Mouse (Mus musculus) kidney, postnatal 10 days (tissue): ENCODE data around the gene Acp5.

Experiments
- DNase-seq: peaks from one replicate; pipeline ENCODE4 v3.0.0; 2021; ENCODE audit warnings: mixed read lengths

Acp5 gene

DNA sequence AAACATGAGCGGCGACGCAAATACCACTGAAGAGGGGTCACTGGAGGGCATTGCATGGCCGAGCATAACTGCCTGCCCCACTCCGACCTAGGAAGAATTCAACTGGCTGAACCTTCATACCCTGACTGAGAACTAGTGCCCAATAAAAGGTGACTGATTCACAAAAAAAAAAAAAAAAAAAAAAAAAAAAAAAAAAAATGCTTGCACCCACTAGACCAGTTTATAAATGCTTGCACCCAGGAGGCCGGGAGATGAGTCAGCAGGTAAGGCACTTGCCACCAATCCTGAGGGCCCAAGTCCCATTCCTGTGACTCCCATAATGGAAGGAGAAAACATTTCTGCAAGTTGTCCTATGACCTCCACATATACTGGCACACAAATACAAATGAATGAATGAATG, 42.8 kb downstream of the Acp5 start:
- no peak for DNase-seq

DNA sequence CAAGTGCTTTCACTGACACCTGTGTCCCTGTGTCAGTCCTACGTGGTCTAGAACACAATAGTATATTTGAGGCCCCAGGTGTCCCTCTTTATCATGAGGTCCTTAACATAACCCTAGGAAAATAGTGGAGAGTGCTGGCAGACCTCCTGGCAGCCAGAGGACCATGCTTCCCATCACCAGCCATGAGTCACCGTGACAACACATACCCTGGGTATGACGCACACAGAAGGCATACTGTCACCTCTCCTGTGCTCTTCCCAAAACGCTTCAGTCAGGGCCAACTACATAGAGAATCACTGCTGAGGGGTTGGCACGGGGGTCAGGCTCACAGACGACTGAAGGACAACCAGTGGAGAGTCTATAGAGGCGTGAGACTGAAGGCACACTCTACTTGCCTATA, 45.5 kb downstream of the Acp5 start:
- no peak for DNase-seq

DNA sequence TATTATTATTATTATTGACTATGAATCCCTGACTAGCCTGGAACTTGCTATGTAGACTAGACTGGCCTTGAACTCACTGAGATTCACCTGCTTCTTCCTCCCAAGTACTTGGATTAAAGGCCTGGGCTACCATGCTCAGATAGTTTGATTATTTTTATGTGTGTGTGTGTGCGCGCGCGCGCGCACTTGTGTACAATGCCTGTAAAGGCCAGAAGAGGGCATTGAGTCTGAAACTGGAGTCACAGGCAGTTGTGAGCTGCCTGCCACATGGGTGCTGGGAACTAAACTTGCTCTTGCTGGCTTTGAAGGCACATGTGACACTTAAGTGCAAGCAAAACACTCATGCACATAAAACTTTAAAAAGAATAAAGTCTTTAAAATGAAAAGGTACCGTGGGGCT, 46.2 kb downstream of the Acp5 start:
- DNase-seq = no peak

- no peak for DNase-seq
These were observed 48.4 kb downstream of the Acp5 start for GRCm38 (mm10) chr9:22087034-22087618.

DNA sequence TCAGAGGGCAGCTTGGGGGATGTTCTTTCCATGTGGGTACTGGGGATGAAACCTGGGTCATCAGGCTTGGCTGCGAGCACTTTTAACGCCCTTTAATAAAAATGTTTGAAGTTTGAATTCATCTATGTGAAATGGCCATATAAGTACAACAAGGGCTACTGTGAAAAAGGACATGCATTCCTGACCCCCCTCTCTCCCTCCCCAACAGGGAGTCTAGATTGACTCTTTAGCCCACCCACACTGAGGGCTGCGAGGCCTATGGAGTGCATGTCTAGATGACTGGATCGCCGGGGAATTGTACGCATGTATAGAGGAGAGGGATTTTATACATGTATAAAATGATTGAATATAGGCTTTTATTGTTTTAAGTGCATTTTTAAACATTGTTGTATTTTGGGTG, 49.5 kb downstream of the Acp5 start:
- DNase-seq = no peak

DNA sequence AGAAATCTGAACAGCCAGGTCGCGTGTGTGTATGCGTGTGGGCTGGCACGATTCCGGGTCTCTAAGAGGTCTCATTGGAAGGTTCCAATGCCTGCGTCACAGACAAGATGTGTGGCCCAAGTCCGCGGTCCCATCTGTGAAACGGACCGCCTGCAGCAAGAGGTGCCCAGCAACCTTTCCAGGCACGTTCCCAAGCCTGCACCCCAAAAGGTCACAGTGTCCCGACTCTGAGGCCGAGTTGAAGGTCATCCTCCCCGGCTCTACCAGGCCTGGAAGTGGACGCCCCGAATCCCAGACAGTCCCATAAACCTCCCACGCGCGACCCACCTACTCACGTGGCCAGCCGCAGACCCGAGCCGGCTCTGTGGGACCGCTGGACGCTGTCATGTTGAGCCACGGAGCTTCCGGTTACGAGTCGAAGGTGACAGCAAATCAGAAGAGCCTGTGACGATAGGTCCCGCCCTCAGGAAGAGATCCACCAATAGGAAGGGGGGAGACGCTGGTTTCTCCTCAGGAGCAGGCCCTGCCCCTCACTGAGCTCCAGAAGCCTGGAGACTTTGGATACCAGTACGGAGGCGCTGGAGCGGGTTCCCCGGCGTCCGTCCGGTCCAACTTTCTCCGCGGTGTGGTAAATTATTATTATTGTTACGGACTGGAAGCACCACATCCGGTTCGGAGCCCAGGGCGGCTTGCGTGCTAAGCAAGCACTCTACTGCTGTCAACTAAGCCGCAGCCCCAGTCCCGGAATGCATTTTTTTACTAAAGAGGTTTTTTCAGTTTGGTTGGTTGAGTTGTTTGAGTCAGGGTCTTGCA, 50.3 kb downstream of the Acp5 start, which contains the start of gene Ecsit:
Gene Ecsit, minus strand, starts transcription at position 417 of the 813 bp plus-strand sequence.
- peak; percentile 94 for DNase-seq

- no peak for DNase-seq
These were observed 50.9 kb downstream of the Acp5 start for GRCm38 (mm10) chr9:22084667-22085021.
